Mouse (Mus musculus) kidney, adult 2 months (tissue): ENCODE measurements at regions not wholly inside any gene's neighbourhood (a gene's known extent, or its start where the extent isn't known, plus 50 kb on each side); places are given as distances from the start of the nearest gene placed in this dataset.

Experiments
- DNase-seq: peaks from one replicate; pipeline ENCODE4 v3.0.0; 2021
- H3K27ac ChIP-seq: fragments of 200-500 bp; 2 replicates; pipeline ENCODE4 v1.5.1; 2012; ENCODE audit warnings: low read depth, low read length, control low read depth, inconsistent platforms; ENCODE audit not compliant: insufficient read depth
- H3K27me3 ChIP-seq: fragments of 200-500 bp; replicated peaks from 2 replicates; pipeline ENCODE4 v1.6.1; 2012; ENCODE audit warnings: mild to moderate bottlenecking, moderate library complexity, low read length, inconsistent platforms; ENCODE audit not compliant: control insufficient read depth, insufficient read depth
- H3K36me3 ChIP-seq: fragments of 200-500 bp; 2 replicates; pipeline ENCODE4 v1.6.1; 2012; ENCODE audit warnings: mild to moderate bottlenecking, moderate library complexity, low read length, inconsistent platforms; ENCODE audit not compliant: control insufficient read depth, insufficient read depth
- H3K4me1 ChIP-seq: fragments of 200-500 bp; 2 replicates; pipeline ENCODE4 v1.6.1; 2011; ENCODE audit warnings: low read length; ENCODE audit not compliant: control insufficient read depth, insufficient read depth
- H3K4me3 ChIP-seq: fragments of 200-500 bp; 2 replicates; pipeline ENCODE4 v1.5.1; 2011; ENCODE audit warnings: mild to moderate bottlenecking, low read depth, low read length, control low read depth; ENCODE audit not compliant: insufficient read depth
- CTCF ChIP-seq: fragments of 200-500 bp; conservative IDR thresholded peaks from 2 replicates; pipeline ENCODE4 v1.5.1; 2011; ENCODE audit warnings: low read depth, mild to moderate bottlenecking, control low read depth, low read length, moderate library complexity, mixed read lengths; ENCODE audit not compliant: insufficient read depth, insufficient read length
- POLR2A ChIP-seq: fragments of 200-500 bp; IDR thresholded peaks from one replicate; pipeline ENCODE4 v1.6.1; 2011; ENCODE audit warnings: low read depth, low read length, control low read depth
- WGBS: fragments of 180-500 bp; shearing (Covaris S2); methylation state at CpG from one replicate; pipeline ENCODE4 v1.1.7; 2018; 5-methylcytosine and 5-hydroxymethylcytosine counted together

GRCm38 (mm10) chr11:111735961-111736360 is 670.0 kb downstream of the Kcnj2 start:
- Histone ChIP-seq H3K27me3 (no peaks in the 10 kb centered on the region), H3K4me3 (no peak overlapping the region), H3K27ac (no peak overlapping the region), H3K4me1 (no peaks in the 10 kb centered on the region), H3K36me3 (no peaks in the 10 kb centered on the region)
- 84% methylated on average over 5 of the region's 5 CpGs for WGBS
- TF ChIP-seq POLR2A (no peak), CTCF (no peak)
- DNase-seq: peak; percentile 5

- H3K4me3 ChIP-seq: no peak overlapping the region
- no peak overlapping the region for H3K27ac ChIP-seq
- H3K4me1 ChIP-seq: no peaks in the 10 kb centered on the region
- peak; percentile 14 for DNase-seq
- no peaks in the 10 kb centered on the region for H3K27me3 ChIP-seq
- H3K36me3 ChIP-seq: no peaks in the 10 kb centered on the region
- TF ChIP-seq CTCF (no peak), POLR2A (no peak)
- 28% methylated on average over 6 of the region's 6 CpGs for WGBS
Measured at GRCm38 (mm10) chr11:111743356-111743755, 677.4 kb downstream of the Kcnj2 start.

GRCm38 (mm10) chr11:111747262-111747946 is 681.4 kb downstream of the Kcnj2 start:
- H3K36me3 ChIP-seq: no peaks in the 10 kb centered on the region
- TF ChIP-seq CTCF (no peak), POLR2A (no peak)
- WGBS: 45% methylated on average over 7 of the region's 7 CpGs
- H3K27me3 ChIP-seq: no peaks in the 10 kb centered on the region
- no peak overlapping the region for H3K4me3 ChIP-seq
- no peak overlapping the region for H3K27ac ChIP-seq
- no peak for DNase-seq
- no peaks in the 10 kb centered on the region for H3K4me1 ChIP-seq

- WGBS: 85% methylated on average over 2 of the region's 2 CpGs
Measured at GRCm38 (mm10) chr11:111747947-111748322, 682.0 kb downstream of the Kcnj2 start.

DNA sequence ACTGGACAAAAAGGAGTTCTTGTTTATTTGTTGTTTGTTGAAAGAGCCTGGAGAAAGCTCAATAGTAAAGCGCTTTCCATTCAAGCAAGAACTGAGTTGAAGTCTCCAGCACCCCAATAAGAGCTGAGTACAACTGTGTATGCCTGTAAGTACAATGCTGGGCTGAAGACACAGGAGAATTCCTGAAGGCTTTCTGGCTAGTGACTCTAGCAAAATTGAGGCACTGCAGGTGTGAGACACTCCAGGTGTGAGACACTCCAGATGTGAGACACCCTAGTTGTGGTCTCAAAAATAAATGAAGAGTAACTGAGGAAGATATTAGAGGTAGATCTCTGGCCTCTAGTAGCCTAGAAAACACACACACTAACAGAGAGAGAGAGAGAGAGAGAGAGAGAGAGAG is 682.5 kb downstream of the Kcnj2 start:
- TF ChIP-seq POLR2A (no peak), CTCF (no peak)
- Histone ChIP-seq H3K4me1 (no peaks in the 10 kb centered on the region), H3K4me3 (no peak overlapping the region), H3K27ac (no peak overlapping the region), H3K27me3 (no peaks in the 10 kb centered on the region), H3K36me3 (no peaks in the 10 kb centered on the region)
- 98% methylated on average over 1 of the region's 1 CpGs for WGBS
- DNase-seq: no peak

More at GRCm38 (mm10) chr11:111747947-111748322, 682.0 kb downstream of the Kcnj2 start:
- H3K4me1 ChIP-seq: no peaks in the 10 kb centered on the region
- no peaks in the 10 kb centered on the region for H3K27me3 ChIP-seq
- no peak overlapping the region for H3K27ac ChIP-seq
- TF ChIP-seq CTCF (no peak), POLR2A (no peak)
- no peak for DNase-seq
- H3K4me3 ChIP-seq: no peak overlapping the region
- H3K36me3 ChIP-seq: no peaks in the 10 kb centered on the region

GRCm38 (mm10) chr11:111754735-111755134 is 688.8 kb downstream of the Kcnj2 start:
- no peaks in the 10 kb centered on the region for H3K27me3 ChIP-seq
- no peak overlapping the region for H3K4me3 ChIP-seq
- no peak overlapping the region for H3K27ac ChIP-seq
- TF ChIP-seq CTCF: no peak
- TF ChIP-seq POLR2A: no peak
- no peaks in the 10 kb centered on the region for H3K36me3 ChIP-seq
- no peaks in the 10 kb centered on the region for H3K4me1 ChIP-seq
- no peak for DNase-seq
- 70% methylated on average over 2 of the region's 2 CpGs for WGBS

- Histone ChIP-seq H3K36me3 (no peaks in the 10 kb centered on the region), H3K4me3 (no peak overlapping the region), H3K4me1 (no peaks in the 10 kb centered on the region), H3K27me3 (no peaks in the 10 kb centered on the region), H3K27ac (no peak overlapping the region)
- WGBS: 90% methylated on average over 3 of the region's 3 CpGs
- no peak for DNase-seq
- TF ChIP-seq CTCF (no peak), POLR2A (no peak)
Measured at GRCm38 (mm10) chr11:111763081-111763480, 697.1 kb downstream of the Kcnj2 start.
